Mouse (Mus musculus) lung, postnatal 10 days (tissue): ENCODE data around the gene Cdh22.

Experiments used
- DNase-seq: peaks from one replicate; pipeline ENCODE4 v3.0.0; 2021

The Cdh22 gene

DNA sequence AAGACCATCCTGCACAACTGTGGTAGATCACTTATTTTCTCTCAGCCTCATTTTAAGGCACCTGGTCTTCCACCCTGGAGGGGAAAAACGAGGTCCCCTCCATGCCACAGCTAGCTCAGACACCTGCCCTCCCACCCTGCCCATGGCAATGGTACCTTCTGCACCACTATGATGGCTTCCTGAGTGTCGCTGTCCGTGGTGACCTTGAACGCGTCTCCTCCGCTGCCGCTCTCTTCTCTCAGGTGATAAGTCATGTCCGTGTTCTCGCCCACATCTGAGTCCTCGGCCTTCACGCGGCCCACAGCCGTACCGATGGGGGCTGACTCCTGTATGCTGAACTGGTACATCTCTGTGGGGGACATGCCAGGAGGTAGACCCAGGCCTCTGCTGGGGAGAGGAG lies 91.2 kb downstream of the Cdh22 start:
- no peak for DNase-seq

DNA sequence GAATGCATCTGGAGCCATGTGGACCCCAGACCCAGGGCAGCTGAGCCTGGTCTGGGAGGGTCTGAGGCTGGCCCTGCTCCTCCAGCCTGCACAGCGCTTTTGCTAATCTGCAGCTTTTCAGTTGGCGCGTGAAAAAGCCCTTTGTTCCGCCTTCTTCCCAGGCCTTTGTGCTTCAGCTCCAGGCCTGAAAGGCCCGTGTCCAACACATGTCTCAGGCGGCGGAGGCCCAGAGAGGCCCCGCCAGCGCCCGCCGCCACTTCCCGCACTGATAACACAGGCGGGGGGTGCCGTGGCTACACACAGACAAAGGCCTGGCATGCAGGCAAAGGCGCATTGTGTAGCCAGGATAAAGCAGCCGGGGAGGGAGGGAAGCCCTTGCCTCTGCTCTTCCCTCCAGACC lies 98.6 kb downstream of the Cdh22 start:
- DNase-seq = no peak

DNA sequence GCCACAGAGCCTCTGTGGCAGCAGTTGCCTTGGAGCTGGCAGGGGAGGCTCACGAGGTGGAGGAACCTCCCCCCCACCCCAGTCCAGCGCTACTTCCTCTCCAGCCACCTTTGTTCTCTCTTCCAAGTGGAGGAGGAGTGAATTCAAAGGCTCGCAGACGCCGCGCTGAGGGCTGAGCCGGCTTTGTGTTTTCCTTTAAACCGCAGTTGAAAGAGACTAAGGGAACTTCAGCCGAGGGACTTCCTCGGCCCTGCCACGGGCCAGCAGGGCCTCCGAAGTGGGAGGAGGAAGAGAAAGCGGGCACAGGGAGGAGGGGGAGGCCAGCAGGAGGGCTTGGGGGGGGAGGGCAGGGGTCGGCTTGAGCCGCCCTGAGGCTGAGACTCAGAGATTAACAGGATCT lies 101.1 kb downstream of the Cdh22 start:
- DNase-seq = no peak

DNA sequence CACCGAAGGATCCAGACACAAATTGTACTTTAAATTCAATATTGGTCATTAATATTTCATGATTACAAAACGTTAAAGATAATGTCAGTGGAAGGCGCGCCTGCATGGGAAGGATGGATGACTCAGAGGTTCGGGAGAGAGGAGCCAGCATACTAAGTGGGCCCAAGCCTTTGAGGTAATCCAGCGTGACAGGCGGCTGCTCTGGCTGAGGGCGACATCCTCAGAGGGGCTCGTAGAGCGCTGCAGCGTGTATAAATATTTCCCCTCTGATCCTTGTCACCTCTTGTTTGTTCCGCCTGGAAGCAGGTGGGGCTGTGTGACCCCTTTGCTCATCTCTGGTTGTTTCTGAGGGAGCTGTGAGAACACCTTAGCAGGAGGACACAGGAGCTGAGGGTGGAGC lies 103.2 kb downstream of the Cdh22 start:
- DNase-seq = no peak

DNA sequence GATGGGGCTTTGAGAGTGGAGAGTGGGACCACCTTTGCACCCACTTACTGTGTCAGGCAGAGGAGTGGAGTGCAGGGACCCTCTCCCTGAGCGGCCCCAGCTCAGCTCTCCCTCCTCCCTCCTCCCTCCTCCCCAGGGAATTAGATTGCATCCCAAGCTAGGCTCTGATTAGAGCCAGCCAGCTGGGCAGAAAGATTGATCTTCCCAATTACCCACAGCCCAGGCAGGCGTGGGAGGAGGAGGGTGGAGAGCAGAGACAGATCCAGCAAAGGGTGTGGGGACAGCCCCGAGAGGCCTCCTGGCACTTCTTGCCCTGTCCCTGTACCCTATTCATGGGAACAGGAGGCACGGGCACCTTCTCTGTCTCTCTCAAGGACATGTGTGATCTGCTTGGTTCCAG lies 105.5 kb downstream of the Cdh22 start:
- no peak for DNase-seq

DNA sequence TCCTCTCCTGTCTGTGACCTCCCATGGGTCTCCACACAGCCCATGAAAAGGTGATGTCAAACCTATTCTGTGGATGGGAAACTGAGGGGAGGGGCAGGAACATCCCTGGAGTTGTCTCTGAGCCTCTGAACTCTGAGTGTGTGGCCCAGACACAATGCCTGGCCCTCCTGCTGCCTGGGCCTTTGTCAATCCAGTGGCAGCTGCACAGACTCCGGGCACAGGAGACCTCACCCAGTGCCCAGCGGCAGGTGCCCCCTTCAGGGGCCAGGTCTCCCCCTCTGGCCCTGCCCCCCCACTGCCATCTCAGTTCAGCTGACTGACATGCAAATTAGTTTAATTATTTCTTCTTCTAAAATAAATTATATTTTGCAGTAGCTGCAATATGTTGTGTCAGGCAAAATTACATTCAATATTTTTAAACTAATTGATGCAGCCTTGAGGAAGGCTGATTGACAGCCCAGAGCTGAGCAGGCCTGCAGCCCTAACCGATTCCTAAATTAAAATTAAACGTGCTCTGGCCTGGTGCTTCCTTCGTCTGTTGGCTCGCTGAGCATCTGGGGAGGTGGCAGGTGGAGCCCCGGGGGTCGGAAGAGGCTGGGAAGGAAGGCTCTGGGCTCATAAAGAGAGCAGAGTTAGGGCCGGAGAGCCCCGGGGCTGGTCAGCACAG lies 107.6 kb downstream of the Cdh22 start:
- DNase-seq = no peak

DNA sequence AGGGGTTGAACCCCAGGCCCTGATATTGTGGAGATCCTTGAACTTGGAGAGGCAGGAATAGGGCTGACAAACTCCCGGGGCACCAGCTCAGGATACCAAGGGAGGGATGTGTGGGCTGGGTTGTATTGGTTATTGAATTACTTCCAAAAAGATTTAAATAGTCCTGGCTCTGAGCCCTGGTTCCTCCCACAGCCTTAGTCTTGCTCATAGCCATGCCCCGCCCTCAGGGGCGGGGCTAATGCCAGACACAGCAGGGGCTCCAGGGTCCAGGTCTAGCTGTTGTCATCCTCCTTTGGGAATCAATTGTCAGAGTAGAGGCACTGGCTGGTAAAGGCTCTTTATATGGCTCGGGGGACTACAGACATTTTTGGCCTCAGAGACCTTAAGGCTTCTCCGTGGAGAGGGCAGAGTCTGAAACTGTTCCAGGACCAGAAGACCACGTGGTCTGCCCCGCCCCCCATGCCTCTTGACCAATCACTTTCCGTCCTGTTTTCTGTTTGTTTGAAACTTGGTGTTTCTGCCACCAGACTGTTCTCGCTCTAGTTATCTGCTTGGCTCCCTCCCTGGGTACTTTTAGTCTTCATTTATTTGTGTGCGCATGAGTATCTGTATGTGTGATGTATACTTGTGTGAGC lies 113.3 kb downstream of the Cdh22 start:
- peak; percentile 33 for DNase-seq

DNA sequence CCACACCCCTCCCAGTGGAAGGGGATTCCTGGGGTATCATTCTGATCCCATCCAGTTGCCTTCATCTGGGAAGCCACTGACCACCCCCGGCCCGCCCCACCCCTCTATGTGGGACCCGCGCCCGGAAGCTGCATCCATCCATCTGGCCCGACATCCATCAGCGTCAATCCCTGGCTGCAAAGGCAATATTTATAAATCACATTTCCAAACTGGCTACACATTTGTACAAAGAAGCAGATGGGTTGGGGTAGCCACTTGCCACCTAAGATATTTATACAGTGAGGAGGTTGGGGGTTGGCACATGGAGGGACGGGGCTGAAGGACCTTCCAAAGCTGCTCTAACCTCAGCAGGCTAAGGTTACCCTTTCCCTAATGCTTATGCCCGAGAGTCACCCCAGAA lies 113.9 kb downstream of the Cdh22 start:
- no peak for DNase-seq

DNA sequence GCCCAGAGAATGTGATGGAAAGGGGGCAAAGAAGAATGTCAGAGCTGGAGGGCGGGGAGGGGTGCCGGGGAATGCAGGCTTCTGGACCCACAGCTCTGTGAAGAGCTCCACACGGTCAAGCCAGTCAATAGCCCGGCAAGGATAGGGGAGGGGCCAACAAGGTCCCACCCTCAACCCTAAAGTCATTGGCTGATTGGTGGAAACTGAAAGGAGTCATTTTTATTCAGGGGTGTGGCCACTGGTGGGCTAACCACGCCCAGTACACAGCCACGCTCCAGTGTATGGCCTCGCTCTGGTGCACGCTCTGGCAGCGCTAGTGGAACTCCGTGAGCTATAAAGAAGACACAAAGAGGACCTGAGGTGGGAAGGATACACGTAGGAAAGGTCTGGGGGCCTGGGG lies 120.9 kb downstream of the Cdh22 start:
- DNase-seq = no peak

DNA sequence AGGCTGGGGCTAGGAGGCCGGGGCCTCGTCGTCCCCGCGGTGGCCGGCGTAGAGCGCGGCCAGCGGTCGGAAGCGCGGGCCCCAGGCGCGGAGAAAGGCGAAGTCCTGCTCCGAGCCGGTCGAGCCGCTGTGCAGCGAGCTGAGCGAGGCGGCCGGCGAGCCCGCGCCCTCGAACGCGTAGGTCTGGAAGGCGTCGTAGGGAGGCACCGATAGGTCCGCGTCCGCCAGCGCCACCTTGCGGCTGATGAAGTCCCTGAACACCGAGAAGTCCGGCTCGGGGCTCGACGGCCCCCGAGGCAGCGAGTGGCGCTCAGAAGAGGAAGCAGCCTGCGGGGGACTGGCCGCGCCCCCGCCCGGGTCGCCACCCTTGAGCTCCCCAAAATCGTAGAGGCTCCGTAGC lies 122.5 kb downstream of the Cdh22 start:
- peak; percentile 90 for DNase-seq

DNA sequence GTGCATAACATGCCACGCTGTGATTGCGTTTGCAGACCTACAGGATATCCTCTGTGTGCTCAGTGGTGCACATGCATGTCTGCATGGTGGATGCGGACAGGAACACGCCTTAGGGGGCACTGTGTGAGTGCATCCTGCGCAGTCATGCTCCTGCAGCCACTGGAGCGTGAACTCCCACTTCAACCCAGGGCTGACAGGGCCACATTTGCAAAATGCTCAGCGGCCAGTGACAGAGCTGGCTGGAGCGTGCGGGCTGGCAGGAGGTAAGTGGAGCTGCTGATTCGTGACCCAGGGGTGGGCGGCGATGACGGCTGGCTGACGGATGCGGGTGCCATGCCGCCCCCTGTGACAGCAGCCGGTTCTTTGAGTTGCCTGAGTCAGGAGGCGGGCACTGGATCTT lies 128.1 kb downstream of the Cdh22 start:
- no peak for DNase-seq

DNA sequence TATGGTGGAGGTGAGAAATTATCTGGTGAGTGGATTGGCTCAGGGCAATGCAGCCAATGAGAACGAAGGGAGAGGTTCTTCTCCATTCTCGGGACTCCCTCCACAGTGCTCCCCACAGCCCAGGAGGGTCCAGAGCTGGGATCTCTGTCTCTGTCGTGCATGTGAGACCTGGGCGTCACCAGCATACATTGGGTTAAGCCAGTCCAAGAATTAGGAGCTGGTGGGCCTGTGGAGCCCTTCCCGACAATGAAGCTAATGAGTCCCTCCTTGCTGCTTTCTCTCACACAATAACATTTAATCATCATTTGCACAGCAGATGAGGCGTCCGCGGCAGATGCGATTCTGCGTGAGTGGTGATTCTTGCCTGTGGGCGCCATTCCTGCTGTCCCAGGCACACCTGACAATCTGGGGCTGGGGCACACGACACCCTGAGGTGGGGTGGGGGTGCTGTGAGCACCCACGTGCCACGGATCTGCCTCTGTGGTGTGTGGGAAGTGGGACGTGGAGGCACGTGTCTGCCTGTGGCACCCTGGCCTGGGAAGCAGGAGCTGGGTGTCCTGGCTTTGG lies 129.1 kb downstream of the Cdh22 start:
- no peak for DNase-seq

DNA sequence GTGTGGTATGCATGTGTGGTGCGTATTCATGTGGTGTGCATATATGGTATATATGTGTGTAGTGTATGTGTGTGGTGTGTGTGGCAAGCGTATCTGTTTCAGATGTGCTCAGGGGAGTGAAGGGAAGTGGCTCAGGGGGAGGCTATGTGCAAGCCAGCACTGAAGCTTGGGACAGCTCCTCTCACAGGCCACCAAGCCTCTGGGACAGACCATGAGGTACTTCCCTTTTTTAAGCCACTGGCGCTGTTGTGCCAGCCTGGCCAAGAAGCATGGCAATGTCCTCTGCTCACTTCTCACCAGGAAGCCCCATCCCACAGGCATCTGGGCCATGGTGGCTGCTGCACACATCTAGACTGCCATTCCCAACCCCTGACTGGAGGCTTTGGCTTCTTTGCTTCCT lies 131.7 kb downstream of the Cdh22 start:
- no peak for DNase-seq

DNA sequence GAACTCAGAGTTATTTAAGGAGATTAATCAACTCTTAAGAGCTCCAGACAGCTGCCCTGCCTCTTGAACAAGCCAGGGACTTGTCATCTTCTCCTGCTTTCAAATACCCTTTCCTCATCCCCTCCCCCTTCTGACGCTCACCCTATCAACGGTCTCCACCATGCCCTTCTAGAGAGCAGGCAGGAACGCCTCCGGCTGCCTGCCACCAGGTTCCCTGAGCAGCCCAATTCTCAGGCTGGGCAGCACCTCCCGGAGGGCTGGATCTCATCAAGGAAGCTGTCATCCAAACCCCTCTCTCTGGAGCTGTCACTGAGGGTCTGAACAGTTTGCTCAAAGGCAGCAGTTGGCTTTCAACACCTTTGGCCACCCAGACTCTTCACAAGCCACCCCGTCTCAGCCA lies 133.9 kb downstream of the Cdh22 start:
- peak; percentile 21 for DNase-seq

DNA sequence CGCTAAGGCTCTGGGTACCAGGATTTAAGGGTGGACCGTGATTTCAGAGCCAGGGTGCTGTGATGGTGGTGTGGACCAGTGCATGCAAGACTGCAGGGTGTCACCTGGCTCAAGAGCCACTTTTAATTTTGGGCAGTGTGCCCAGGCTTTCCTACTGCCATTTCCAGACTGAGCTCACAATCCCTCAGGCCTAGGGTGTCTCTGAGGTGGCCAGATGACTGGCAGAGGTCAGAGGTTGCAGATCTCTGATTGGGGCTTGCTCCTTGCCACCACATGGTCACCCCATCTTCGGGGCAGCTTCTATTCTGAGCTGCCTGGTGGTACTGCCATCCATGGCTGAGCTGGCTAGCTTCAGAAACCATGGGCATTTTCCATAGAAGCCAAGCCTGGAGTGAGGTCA lies 135.8 kb downstream of the Cdh22 start:
- no peak for DNase-seq

DNA sequence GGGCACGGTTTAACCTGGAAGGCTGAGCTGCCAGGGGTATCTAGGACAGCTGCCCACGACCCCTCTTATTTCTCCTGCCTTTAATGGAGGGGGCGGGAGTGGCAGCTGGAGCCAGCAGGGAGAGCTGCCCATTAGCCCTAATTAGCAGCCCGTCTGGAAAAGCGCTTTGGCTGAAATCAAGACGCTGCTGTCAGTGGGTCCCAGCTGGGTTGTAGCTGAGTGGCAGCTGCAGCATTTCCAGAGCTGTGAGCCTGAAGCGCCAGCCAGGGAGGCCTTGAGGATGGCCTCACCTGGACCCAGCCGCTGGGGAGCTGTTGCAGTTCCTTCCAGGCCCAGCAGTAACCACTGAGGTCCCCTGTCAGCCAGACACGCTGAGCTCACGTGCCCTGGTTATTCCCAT lies 138.3 kb downstream of the Cdh22 start:
- DNase-seq = peak; percentile 43

DNA sequence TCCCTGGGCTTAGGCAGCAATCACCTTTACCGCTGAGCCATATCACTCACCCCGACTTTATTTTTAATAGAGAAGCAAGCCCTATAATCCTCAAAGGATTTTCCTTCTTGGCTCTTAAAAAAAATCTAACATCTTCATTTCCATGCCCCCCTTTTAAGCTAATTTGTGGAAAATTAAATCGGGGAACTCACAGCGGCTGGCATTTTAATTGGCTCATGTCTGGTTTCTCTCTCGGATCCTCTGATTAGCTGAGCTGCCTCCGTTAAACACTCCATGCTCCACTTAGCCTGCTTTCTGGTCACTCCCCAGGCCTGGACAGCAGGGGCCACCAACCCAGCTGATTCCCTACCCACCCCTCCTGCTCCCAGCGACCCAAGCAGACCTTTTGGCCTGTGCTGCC lies 142.3 kb downstream of the Cdh22 start:
- DNase-seq = no peak

DNA sequence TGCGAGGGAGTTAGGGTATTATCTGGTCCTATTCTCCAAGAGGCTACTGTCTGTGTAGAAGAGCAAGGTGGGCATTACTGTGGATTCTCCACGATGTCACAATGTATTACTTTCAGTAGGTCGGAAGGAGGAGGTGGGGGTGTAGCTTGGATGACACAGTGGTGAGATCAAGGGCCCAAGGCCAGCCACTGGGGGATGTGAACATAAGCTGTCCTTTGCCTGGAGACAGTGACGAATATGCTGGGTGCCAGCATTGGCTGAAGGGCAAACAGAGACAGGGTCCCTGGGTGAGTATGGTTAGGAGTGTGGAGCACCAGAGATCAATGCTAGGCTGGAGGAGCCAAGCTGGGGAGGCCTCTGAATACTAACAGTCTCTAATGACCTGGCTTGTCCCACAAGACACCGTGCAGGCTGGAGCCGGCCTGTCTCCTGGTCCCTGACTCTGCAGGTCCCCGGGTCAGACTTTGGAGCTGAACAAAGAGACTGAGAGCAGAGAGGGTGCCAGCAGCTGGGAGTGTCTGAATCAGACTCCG lies 143.2 kb downstream of the Cdh22 start:
- DNase-seq = no peak

DNA sequence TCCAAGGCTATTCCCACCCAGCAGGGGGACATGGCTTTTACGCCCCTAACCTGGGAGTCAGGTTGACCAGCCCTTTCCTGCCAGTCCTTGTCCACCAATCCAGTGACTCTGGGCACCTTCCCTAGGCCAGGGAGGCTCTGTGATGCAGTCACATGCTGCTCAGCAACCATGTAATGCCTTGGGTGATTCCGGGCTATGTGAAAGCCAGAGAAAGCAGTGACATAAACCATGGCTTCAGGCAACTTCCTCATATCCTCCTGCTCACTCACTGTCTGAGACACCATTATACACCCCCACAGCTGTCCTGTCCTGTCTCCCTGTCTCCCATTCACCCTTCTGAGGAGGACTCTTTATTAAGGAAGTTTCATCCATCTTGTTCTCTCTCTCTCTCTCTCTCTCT lies 144.0 kb downstream of the Cdh22 start, which contains the start of gene 1700025C18Rik:
TSS of gene 1700025C18Rik (minus strand) at position 101 of the 400 bp plus-strand sequence.
- no peak for DNase-seq

DNA sequence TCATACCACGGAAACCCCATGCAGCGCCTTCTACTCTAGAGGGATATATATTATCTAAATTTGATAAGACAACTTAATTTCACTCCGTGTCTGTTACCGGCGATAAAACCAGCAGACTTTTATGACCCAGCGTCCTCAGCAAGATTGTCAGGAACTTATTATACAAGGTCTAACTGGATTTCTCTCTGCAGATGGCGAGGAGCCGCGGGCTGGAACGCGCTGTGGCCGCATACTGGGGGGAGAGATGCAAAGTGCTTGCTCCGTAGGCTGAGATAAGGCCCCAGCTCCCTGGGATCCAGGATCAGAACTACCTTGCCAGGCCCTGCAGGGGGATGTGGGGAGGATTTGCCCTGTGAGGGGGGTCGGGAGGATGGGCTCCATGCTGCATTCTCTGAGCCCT lies 145.2 kb downstream of the Cdh22 start:
- no peak for DNase-seq

DNA sequence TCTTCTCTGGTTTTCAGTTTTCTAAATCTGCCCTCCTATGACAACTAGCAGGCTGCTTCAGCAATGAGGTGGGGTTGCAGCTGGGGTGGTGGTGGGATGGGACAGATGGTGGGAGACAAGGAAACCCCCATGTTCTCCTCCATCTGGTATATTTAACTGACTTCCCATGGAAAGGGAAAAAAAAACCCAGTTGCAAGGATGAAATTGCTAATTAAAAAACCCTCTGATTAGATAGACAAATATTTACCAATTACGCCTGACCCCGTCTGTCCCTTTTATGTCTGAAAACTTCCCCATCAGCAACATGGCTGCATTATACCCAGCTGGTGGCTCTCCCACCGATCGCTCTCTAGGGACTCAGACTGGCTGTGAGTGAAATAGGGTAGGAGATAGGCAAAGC lies 148.0 kb downstream of the Cdh22 start:
- DNase-seq = no peak

DNA sequence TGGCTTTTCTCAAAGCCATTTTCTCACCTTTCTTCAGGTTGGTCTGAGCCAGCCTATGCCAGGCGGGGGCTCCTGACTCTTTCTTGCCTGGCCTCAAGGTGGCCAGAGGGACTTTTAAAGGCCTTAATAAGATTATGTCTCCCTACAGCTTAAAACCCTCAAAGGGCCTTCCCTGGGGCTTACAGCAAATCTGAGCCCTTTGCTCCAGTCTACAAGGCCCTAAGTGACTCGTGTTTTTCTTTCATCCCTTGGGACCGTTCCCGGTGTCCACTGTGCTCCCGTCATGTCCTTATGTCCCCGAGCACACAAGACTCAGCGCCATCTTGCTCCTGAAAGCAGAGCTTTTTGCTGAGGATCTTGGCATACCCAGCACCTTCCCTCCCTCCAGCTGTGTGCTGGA lies 153.4 kb downstream of the Cdh22 start:
- DNase-seq = no peak

DNA sequence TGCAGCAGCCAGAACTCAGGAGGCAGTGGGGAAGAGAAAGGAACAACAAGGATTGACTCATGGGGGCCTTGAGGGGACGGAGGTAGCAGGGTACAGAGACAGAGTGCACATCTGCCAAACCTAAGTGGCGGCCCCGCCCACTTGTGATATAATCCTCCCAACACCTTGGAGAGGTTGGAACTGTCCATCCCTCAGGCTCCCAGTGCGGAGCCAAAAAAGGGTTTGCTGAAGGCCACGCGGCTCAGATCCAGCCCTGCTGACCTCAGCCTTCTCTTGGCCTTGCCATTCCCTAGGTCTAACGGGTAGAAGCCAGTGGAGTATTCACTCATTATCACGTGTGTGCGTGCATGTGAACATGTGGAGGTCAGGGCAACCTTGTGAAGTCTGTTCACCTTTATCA lies 154.0 kb downstream of the Cdh22 start:
- DNase-seq = no peak

DNA sequence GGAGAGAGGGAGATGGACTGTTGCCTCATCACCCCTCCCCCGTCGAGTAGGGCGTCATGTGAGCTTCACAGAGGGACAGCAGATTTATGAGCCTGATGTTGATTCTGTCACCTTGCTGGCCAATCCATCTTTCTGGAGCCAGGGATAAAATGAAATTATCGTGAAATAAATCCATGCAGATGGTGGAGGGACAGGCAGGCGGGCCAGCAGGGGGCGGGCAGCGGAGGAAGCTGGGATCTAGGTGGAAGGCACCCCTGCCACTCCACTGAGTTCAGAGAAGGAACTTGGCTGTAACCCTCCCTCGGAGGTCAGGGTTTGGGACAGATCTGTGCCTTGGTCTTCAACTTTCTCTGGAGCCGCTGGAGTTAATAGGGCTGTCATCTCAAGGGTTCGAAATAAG lies 156.0 kb downstream of the Cdh22 start:
- peak; percentile 48 for DNase-seq

DNA sequence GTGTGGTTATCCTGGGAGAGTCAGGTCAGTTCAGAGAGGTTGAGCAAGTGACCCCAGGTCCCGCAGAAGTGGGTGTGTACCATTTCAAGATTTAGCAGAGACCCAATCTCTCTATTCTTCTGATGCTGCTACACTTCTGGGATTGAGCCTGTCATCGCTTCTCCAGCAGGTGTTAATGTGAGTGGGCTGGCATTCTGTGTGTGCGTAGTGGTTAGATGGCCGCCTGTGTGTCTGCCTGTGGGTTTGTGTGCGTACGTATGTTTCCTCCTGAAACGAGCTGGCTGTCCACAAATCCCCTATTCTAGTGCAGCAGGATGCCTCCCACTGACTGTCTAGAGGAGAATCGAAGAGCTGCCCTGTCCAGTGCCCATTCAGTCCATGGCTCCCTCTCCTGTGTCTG lies 156.6 kb downstream of the Cdh22 start:
- DNase-seq = no peak
